Mouse (Mus musculus) heart, embryonic 16.5 days (tissue): ENCODE measurements at regions not wholly inside any gene's neighbourhood (a gene's known extent, or its start where the extent isn't known, plus 50 kb on each side); places are given as distances from the start of the nearest gene placed in this dataset.
"Not testable (repeated sequence)": the region's sequence is repeated elsewhere in the genome, so short reads cannot be mapped to it uniquely, and the experiment has no call there.

Experiments
- ATAC-seq: fragments of 200-750 bp; cut with Nextera tagmentation; replicated peaks from 2 replicates; pipeline ENCODE4 v1.8.0; 2017; ENCODE audit warnings: moderate number of reproducible peaks; ENCODE audit not compliant: insufficient read depth, low FRiP score; ENCODE audit errors: extremely low read depth
- H3K27ac ChIP-seq: fragments of 300-500 bp; sonication (generic); 2 replicates; pipeline ENCODE4 v1.5.1; 2014; ENCODE audit warnings: mild to moderate bottlenecking, low read length, control low read depth, moderate library complexity
- H3K27me3 ChIP-seq: fragments of 300-500 bp; sonication (generic); 2 replicates; pipeline ENCODE4 v1.6.1; 2014; ENCODE audit warnings: low read length, mixed read lengths; ENCODE audit not compliant: control insufficient read depth, insufficient read depth
- H3K36me3 ChIP-seq: fragments of 300-500 bp; sonication (generic); 2 replicates; pipeline ENCODE4 v1.6.1; 2014; ENCODE audit not compliant: control insufficient read depth, insufficient read depth
- H3K4me1 ChIP-seq: fragments of 300-500 bp; sonication (generic); 2 replicates; pipeline ENCODE4 v1.6.1; 2014; ENCODE audit warnings: low read length, mixed read lengths; ENCODE audit not compliant: control insufficient read depth, insufficient read depth
- H3K4me2 ChIP-seq: fragments of 300-500 bp; sonication (generic); 2 replicates; pipeline ENCODE4 v1.6.1; 2014; ENCODE audit warnings: low read depth, mild to moderate bottlenecking, control low read depth, low read length
- H3K4me3 ChIP-seq: fragments of 300-500 bp; sonication (generic); 2 replicates; pipeline ENCODE4 v1.5.1; 2014; ENCODE audit warnings: mild to moderate bottlenecking, control low read depth, low read length
- H3K9ac ChIP-seq: fragments of 300-500 bp; sonication (generic); 2 replicates; pipeline ENCODE4 v1.6.1; 2014; ENCODE audit warnings: low read length, control low read depth
- H3K9me3 ChIP-seq: fragments of 300-500 bp; sonication (generic); replicated peaks from 2 replicates; pipeline ENCODE4 v1.6.1; 2016; ENCODE audit warnings: low read length; ENCODE audit not compliant: control insufficient read depth
- WGBS: fragments of 180-500 bp; shearing (Covaris S2); extraction: QIAGEN DNeasy Blood & Tissue Kit; methylation state at CpG from one replicate; pipeline ENCODE4 v1.1.7; 2014; 5-methylcytosine and 5-hydroxymethylcytosine counted together

GRCm38 (mm10) chr4:3497392-3497791 lies 312.2 kb upstream of the Vmn1r3 start:
- H3K27me3 ChIP-seq, ATAC-seq: not testable (repeated sequence)
- WGBS, result no CpG with 5 or more reads among the region's 3 CpGs

GRCm38 (mm10) chr4:3495987-3496386 lies 310.8 kb upstream of the Vmn1r3 start:
- not testable (repeated sequence) for H3K9me3 ChIP-seq, ATAC-seq, H3K27ac ChIP-seq, H3K9ac ChIP-seq, H3K4me2 ChIP-seq, H3K4me1 ChIP-seq, H3K36me3 ChIP-seq, H3K27me3 ChIP-seq, H3K4me3 ChIP-seq
- WGBS, result 35% methylated on average over 1 of the region's 1 CpGs

More at GRCm38 (mm10) chr4:3497392-3497791, 312.2 kb upstream of the Vmn1r3 start:
- H3K9ac ChIP-seq, H3K36me3 ChIP-seq, H3K4me2 ChIP-seq, H3K4me3 ChIP-seq, H3K27ac ChIP-seq, H3K4me1 ChIP-seq, H3K9me3 ChIP-seq: not testable (repeated sequence)

GRCm38 (mm10) chr4:3494123-3494681 lies 309.0 kb upstream of the Vmn1r3 start:
- not testable (repeated sequence) for H3K36me3 ChIP-seq, H3K4me3 ChIP-seq, H3K9me3 ChIP-seq, H3K4me2 ChIP-seq, H3K9ac ChIP-seq, H3K27ac ChIP-seq, H3K27me3 ChIP-seq, H3K4me1 ChIP-seq
- WGBS, result no CpG with 5 or more reads among the region's 5 CpGs
- ATAC-seq, result 0 out of 2 replicates have a peak, but pooled peaks have one; percentile 6

DNA sequence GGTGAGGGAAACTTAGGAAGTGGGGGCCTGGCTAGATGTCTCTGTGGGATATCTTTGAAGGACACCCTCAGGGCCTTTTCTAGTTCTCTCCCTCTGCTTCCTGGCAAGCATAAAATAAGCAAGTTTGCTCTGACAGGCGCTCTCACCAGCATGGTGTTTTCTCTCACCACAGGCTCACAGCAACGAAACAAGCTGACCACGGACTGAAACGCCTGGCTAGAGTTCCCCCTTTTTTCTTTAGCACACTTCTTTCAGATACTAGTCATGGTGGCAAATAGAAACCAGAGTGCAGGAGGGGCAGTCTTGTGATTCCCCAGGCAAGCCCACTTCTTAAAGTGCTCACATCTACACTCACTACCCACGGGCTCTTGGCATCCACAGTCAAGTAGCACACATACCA lies 305.7 kb upstream of the Vmn1r3 start:
- no CpG with 5 or more reads among the region's 5 CpGs for WGBS
- H3K4me2 ChIP-seq, H3K4me3 ChIP-seq, H3K9ac ChIP-seq, H3K9me3 ChIP-seq, H3K4me1 ChIP-seq, H3K36me3 ChIP-seq, H3K27ac ChIP-seq, H3K27me3 ChIP-seq, ATAC-seq: not testable (repeated sequence)

DNA sequence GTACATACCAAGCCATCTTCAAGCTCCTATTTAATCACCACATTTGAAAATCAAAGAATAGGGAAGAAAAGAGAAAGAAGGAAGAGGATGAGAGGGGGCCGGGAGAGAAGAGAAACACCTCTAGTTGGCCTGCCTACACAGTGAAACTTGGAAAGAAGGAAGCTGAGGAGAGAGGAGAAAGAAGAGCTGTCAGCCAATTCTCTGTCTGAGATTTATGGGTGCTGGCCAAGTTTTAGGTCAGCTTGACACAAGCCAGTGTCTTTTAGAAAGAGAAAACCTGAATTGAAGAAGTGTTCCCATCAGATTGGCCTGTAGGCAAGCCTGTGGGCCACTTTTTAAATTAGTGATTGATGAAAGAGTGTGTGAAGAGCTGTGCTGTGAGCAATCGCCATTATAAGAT lies 296.9 kb upstream of the Vmn1r3 start:
- no peaks in the 10 kb centered on the region for H3K4me1 ChIP-seq
- H3K36me3 ChIP-seq, result no peaks in the 10 kb centered on the region
- no peak overlapping the region for H3K4me2 ChIP-seq
- no peaks in the 10 kb centered on the region for H3K27me3 ChIP-seq
- ATAC-seq, result no peak
- H3K27ac ChIP-seq, result no peak overlapping the region
- no peak overlapping the region for H3K9ac ChIP-seq
- H3K4me3 ChIP-seq, result no peak overlapping the region
- WGBS, result 74% methylated on average over 2 of the region's 2 CpGs
- peaks cover 4% of the 10 kb centered on the region for H3K9me3 ChIP-seq

- ATAC-seq, result no peak
- H3K27ac ChIP-seq, result no peak overlapping the region
- H3K4me3 ChIP-seq, result no peak overlapping the region
- 88% methylated on average over 12 of the region's 12 CpGs for WGBS
- no peaks in the 10 kb centered on the region for H3K27me3 ChIP-seq
- H3K36me3 ChIP-seq, result no peaks in the 10 kb centered on the region
- no peak overlapping the region for H3K4me2 ChIP-seq
- no peaks in the 10 kb centered on the region for H3K4me1 ChIP-seq
- H3K9me3 ChIP-seq, result peaks cover 5% of the 10 kb centered on the region; the same call in 1 of the 2 replicates
- no peak overlapping the region for H3K9ac ChIP-seq
These were observed 271.6 kb upstream of the Vmn1r3 start for GRCm38 (mm10) chr4:3456773-3457172.

GRCm38 (mm10) chr4:3437380-3437779 lies 252.2 kb upstream of the Vmn1r3 start:
- not testable (repeated sequence) for H3K4me3 ChIP-seq, H3K9ac ChIP-seq, H3K9me3 ChIP-seq, H3K36me3 ChIP-seq, H3K27me3 ChIP-seq, ATAC-seq, H3K4me2 ChIP-seq, H3K4me1 ChIP-seq, H3K27ac ChIP-seq
- 66% methylated on average over 2 of the region's 2 CpGs for WGBS

DNA sequence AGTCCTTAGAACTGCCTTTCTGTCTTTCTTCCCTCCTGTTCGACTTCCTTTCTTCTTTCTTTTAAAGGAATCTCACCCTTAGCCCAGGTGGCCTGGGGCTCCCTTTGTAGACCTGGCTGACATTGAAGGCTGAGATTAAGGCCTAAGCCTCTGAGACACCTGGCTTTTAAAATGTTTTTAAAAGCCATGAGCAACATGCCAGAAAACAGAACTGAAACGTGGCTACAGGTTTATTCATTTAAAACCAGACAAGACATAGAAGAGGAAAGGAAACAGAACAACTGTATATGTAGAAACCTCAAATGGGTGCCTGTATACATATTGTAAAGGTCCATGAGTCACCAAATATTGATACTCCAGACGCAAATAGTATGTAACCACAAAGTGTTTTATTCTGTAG lies 242.8 kb upstream of the Vmn1r3 start:
- Histone ChIP-seq H3K4me3 (no peak overlapping the region), H3K36me3 (no peaks in the 10 kb centered on the region), H3K27me3 (no peaks in the 10 kb centered on the region), H3K4me2 (no peak overlapping the region), H3K4me1 (no peaks in the 10 kb centered on the region), H3K9ac (no peak overlapping the region), H3K27ac (no peak overlapping the region), H3K9me3 (no peaks in the 10 kb centered on the region)
- ATAC-seq, result no peak
- 43% methylated on average over 3 of the region's 3 CpGs for WGBS

GRCm38 (mm10) chr4:3419920-3420499 lies 234.9 kb upstream of the Vmn1r3 start:
- Histone ChIP-seq H3K27me3 (no peaks in the 10 kb centered on the region), H3K9ac (no peak overlapping the region), H3K9me3 (no peaks in the 10 kb centered on the region), H3K36me3 (no peaks in the 10 kb centered on the region), H3K4me2 (no peak overlapping the region), H3K4me1 (no peaks in the 10 kb centered on the region), H3K27ac (no peak overlapping the region), H3K4me3 (no peak overlapping the region)
- ATAC-seq, result no peak
- 24% methylated on average over 3 of the region's 3 CpGs for WGBS
